Mouse (Mus musculus): ENCODE results near the gene Intu. TPM values are rescaled to one million over a fixed set of nuclear protein-coding genes. Genes with fewer than 3 reads are reported as not detected.

Gene Intu
- polyA plus RNA-seq, 1 experiment: 2.7 TPM

GRCm38 (mm10) chr3:40498898-40499297 lies 32.2 kb upstream of the Intu start:
- Histone ChIP-seq H3K27me3 (ENCODE audit: control insufficient read depth, insufficient read depth, insufficient read length) (no peaks in the 10 kb centered on the region), H3K36me3 (ENCODE audit: control insufficient read depth, insufficient read depth) (no peaks in the 10 kb centered on the region), H3K4me2 (ENCODE audit: low read depth) (no peak overlapping the region), H3K79me2 (ENCODE audit: control insufficient read depth, insufficient read depth) (no peaks in the 10 kb centered on the region), H3ac (ENCODE audit: control insufficient read depth, insufficient read length) (no peak overlapping the region), H3K4me3 (no peak overlapping the region)
- no peak for TF ChIP-seq MYOG (IDR thresholded peaks at IDR 0.05; ENCODE audit: control insufficient read depth in 1 of 3, insufficient read depth in 1 of 3, insufficient read length in 2 of 3, low read depth in 2 of 3)
- no peak for TF ChIP-seq E2F4 (IDR thresholded peaks at IDR 0.05; ENCODE audit: insufficient read depth)
- no peak for TF ChIP-seq TCF3 (IDR thresholded peaks at IDR 0.05; ENCODE audit: insufficient read length, low read depth)
- TF ChIP-seq MAX (IDR thresholded peaks at IDR 0.05; ENCODE audit: low read depth): no peak
- TF ChIP-seq MYOD1 (IDR thresholded peaks at IDR 0.05; ENCODE audit: control insufficient read depth in 1 of 3, insufficient read length in 2 of 3, low read depth in 2 of 3): no peak
- TF ChIP-seq TCF12 (IDR thresholded peaks at IDR 0.05; ENCODE audit: insufficient read depth, poor library complexity, severe bottlenecking): no peak
- no peak for TF ChIP-seq POLR2AphosphoS2 (IDR thresholded peaks at IDR 0.05; ENCODE audit: insufficient read length, low read depth)
- no peak for TF ChIP-seq CEBPB (IDR thresholded peaks at IDR 0.05; ENCODE audit: insufficient read depth, poor library complexity, severe bottlenecking)
- TF ChIP-seq POLR2A (IDR thresholded peaks at IDR 0.05; ENCODE audit: insufficient read length, low read depth): no peak
- TF ChIP-seq SRF (IDR thresholded peaks at IDR 0.05; ENCODE audit: control insufficient read depth, insufficient read length, low read depth): no peak
- TF ChIP-seq REST (IDR thresholded peaks at IDR 0.05; ENCODE audit: insufficient read depth, insufficient read length): no peak

GRCm38 (mm10) chr3:40500157-40500808 lies 30.8 kb upstream of the Intu start:
- Histone ChIP-seq H3K4me2 (ENCODE audit: low read depth) (no peak overlapping the region), H3K27me3 (ENCODE audit: control insufficient read depth, insufficient read depth, insufficient read length) (no peaks in the 10 kb centered on the region), H3K36me3 (ENCODE audit: control insufficient read depth, insufficient read depth) (no peaks in the 10 kb centered on the region), H3ac (ENCODE audit: control insufficient read depth, insufficient read length) (no peak overlapping the region), H3K4me3 (no peak overlapping the region), H3K79me2 (ENCODE audit: control insufficient read depth, insufficient read depth) (no peaks in the 10 kb centered on the region)
- TF ChIP-seq E2F4 (IDR thresholded peaks at IDR 0.05; ENCODE audit: insufficient read depth) (no peak), MYOD1 (IDR thresholded peaks at IDR 0.05; ENCODE audit: control insufficient read depth in 1 of 3, insufficient read length in 2 of 3, low read depth in 2 of 3) (no peak), MYOG (IDR thresholded peaks at IDR 0.05; ENCODE audit: control insufficient read depth in 1 of 3, insufficient read depth in 1 of 3, insufficient read length in 2 of 3, low read depth in 2 of 3) (no peak), MAX (IDR thresholded peaks at IDR 0.05; ENCODE audit: low read depth) (no peak), TCF12 (IDR thresholded peaks at IDR 0.05; ENCODE audit: insufficient read depth, poor library complexity, severe bottlenecking) (no peak), POLR2A (IDR thresholded peaks at IDR 0.05; ENCODE audit: insufficient read length, low read depth) (no peak), CEBPB (IDR thresholded peaks at IDR 0.05; ENCODE audit: insufficient read depth, poor library complexity, severe bottlenecking) (no peak), TCF3 (IDR thresholded peaks at IDR 0.05; ENCODE audit: insufficient read length, low read depth) (no peak), USF1 (IDR thresholded peaks at IDR 0.05; ENCODE audit: low read depth) (no peak), REST (IDR thresholded peaks at IDR 0.05; ENCODE audit: insufficient read depth, insufficient read length) (no peak), POLR2AphosphoS2 (IDR thresholded peaks at IDR 0.05; ENCODE audit: insufficient read length, low read depth) (no peak), SRF (IDR thresholded peaks at IDR 0.05; ENCODE audit: control insufficient read depth, insufficient read length, low read depth) (no peak)

- H3K36me3 ChIP-seq (ENCODE audit: control insufficient read depth, insufficient read depth): no peaks in the 10 kb centered on the region
- no peak overlapping the region for H3ac ChIP-seq (ENCODE audit: control insufficient read depth, insufficient read length)
- H3K79me2 ChIP-seq (ENCODE audit: control insufficient read depth, insufficient read depth): no peaks in the 10 kb centered on the region
- no peaks in the 10 kb centered on the region for H3K27me3 ChIP-seq (ENCODE audit: control insufficient read depth, insufficient read depth, insufficient read length)
- H3K4me3 ChIP-seq: no peak overlapping the region
- TF ChIP-seq SRF (IDR thresholded peaks at IDR 0.05; ENCODE audit: control insufficient read depth, insufficient read length, low read depth) (no peak), MYOD1 (IDR thresholded peaks at IDR 0.05; ENCODE audit: control insufficient read depth in 1 of 3, insufficient read length in 2 of 3, low read depth in 2 of 3) (no peak), TCF12 (IDR thresholded peaks at IDR 0.05; ENCODE audit: insufficient read depth, poor library complexity, severe bottlenecking) (no peak), REST (IDR thresholded peaks at IDR 0.05; ENCODE audit: insufficient read depth, insufficient read length) (no peak), E2F4 (IDR thresholded peaks at IDR 0.05; ENCODE audit: insufficient read depth) (no peak), MYOG (IDR thresholded peaks at IDR 0.05; ENCODE audit: control insufficient read depth in 1 of 3, insufficient read depth in 1 of 3, insufficient read length in 2 of 3, low read depth in 2 of 3) (no peak), POLR2AphosphoS2 (IDR thresholded peaks at IDR 0.05; ENCODE audit: insufficient read length, low read depth) (no peak), POLR2A (IDR thresholded peaks at IDR 0.05; ENCODE audit: insufficient read length, low read depth) (no peak), CEBPB (IDR thresholded peaks at IDR 0.05; ENCODE audit: insufficient read depth, poor library complexity, severe bottlenecking) (no peak), USF1 (IDR thresholded peaks at IDR 0.05; ENCODE audit: low read depth) (no peak), MAX (IDR thresholded peaks at IDR 0.05; ENCODE audit: low read depth) (no peak)
- no peak overlapping the region for H3K4me2 ChIP-seq (ENCODE audit: low read depth)
These were observed 26.7 kb upstream of the Intu start for GRCm38 (mm10) chr3:40504377-40504776.

DNA sequence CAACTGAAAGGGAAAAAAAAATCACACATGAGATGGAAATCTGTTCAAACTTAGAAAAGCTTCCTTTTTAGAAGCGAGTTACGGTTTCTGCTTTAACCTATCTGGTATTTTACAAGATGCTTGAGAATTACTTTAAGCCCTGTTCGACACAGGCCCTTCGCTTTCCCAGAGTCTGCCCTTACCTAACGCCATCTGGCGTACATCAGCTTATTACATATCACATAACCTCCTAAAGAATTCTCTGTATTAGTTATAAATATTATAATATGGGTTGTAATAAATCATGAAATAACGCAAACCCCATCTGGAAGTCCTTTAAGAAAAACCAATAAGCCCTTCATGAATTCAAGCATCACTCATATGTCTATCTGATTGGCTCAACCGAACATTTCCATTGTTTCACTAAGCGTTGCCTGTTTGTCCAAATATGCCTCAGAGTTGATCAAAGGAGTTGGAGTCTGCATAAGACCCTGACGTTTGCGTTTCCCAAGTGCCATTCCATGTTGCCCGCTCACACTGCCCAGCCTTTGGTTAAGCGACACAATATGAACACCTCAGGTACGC lies 25.6 kb upstream of the Intu start:
- no peak overlapping the region for H3K4me3 ChIP-seq
- H3K36me3 ChIP-seq (ENCODE audit: control insufficient read depth, insufficient read depth): no peaks in the 10 kb centered on the region
- no peak overlapping the region for H3ac ChIP-seq (ENCODE audit: control insufficient read depth, insufficient read length)
- H3K27me3 ChIP-seq (ENCODE audit: control insufficient read depth, insufficient read depth, insufficient read length): no peaks in the 10 kb centered on the region
- H3K4me2 ChIP-seq (ENCODE audit: low read depth): no peak overlapping the region
- no peaks in the 10 kb centered on the region for H3K79me2 ChIP-seq (ENCODE audit: control insufficient read depth, insufficient read depth)
- TF ChIP-seq SRF (IDR thresholded peaks at IDR 0.05; ENCODE audit: control insufficient read depth, insufficient read length, low read depth) (no peak), CEBPB (IDR thresholded peaks at IDR 0.05; ENCODE audit: insufficient read depth, poor library complexity, severe bottlenecking) (no peak), REST (IDR thresholded peaks at IDR 0.05; ENCODE audit: insufficient read depth, insufficient read length) (no peak), E2F4 (IDR thresholded peaks at IDR 0.05; ENCODE audit: insufficient read depth) (no peak), MYOG (IDR thresholded peaks at IDR 0.05; ENCODE audit: control insufficient read depth in 1 of 3, insufficient read depth in 1 of 3, insufficient read length in 2 of 3, low read depth in 2 of 3) (no peak), POLR2AphosphoS2 (IDR thresholded peaks at IDR 0.05; ENCODE audit: insufficient read length, low read depth) (no peak)

Measured in myocyte (in vitro differentiated cells).